Mouse (Mus musculus) heart, adult 2 months (tissue): ENCODE data around the gene Ppbp.

ENCODE experiments used
- CTCF ChIP-seq: fragments of 200-600 bp; IDR thresholded peaks from 2 replicates; pipeline ENCODE4 v1.8.1; 2022; ENCODE audit warnings: antibody characterized with exemption, mild to moderate bottlenecking, moderate library complexity
- EP300 ChIP-seq: fragments of 200-500 bp; IDR thresholded peaks from 2 replicates; pipeline ENCODE4 v1.6.1; 2011; ENCODE audit warnings: low read depth, low read length, control low read depth; ENCODE audit not compliant: insufficient read depth
- POLR2A ChIP-seq: fragments of 200-500 bp; IDR thresholded peaks from 2 replicates; pipeline ENCODE4 v1.6.1; 2011; ENCODE audit warnings: mild to moderate bottlenecking, low read depth, low read length, control low read depth; ENCODE audit not compliant: insufficient read depth

DNA sequence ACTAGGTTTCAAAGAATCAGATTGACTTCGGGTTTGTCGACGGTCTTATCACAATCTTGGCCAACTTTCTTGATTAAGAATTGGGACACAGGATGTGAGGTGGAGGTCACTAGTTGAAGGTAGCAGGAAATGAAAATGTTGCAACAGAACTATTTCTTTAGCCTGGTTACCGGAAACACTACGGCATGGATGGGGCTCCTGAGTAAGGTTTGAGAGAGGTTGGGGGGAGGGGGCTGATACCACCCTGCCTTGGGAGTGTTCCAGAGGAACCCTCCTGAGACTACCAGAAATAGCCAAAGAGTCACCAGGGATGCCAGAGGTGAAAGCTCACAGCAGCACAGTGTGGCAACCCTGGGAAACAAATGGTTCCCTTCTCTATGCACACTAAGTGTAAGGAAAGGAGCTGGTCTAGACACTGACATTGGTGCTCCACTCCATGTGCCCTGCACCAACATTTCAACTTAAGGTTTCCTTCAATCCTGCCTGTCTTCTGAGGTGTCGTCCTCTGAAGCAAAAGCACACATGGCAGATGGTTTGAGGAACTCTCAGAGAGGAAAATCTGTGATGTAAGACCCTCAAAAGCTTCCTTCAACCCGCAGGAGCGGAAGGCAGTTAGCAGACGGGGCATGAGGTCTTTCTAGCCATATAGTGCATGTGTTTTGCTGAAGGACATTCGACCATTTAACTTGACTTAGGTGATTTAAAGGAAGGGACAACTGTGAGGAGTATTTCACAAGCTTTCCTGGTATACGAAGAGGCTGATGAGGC lies 21.2 kb downstream of the Ppbp start:
- TF ChIP-seq CTCF (no peak), POLR2A (no peak), EP300 (no peak)
